Mouse (Mus musculus) erythroblast, embryonic 14.5 days (primary cell): ENCODE measurements around the gene St5.

Source experiments
- GATA1 ChIP-seq: IDR thresholded peaks from 2 replicates; pipeline ENCODE4 v1.6.1; 2012; ENCODE audit warnings: low read length, inconsistent platforms, mixed read lengths
- TAL1 ChIP-seq: IDR thresholded peaks from 3 replicates; pipeline ENCODE4 v1.6.1; 2012; ENCODE audit warnings: low read length, inconsistent platforms, mixed read lengths

- TF ChIP-seq TAL1, result no peak
- TF ChIP-seq GATA1, result no peak
Measured at GRCm38 (mm10) chr7:109528356-109528755, 175.0 kb downstream of the St5 start.
